Mouse (Mus musculus): ENCODE results near the gene Ces2a.

DNA sequence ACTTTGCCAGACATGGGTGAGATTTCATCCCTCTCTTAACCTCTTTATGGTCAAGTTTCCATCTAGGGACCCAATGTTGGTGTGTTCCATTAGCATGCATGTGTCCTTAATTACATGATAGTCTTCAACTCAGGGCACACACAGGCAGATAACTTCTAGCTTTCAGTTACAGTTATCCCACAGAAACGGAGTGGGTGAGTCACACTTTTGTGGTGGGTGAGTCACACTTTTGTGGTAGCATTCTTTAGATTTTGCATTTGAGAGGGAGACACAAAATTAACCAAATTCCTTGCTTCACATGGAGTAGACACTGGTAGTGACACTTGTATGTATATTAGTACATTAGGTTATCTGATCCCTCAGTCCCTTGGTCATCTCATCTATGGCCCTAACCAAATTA, 53.2 kb downstream of the Ces2a start:
- TF ChIP-seq GATA1 (IDR thresholded peaks at IDR 0.05; ENCODE audit: low read length) (no peak), TAL1 (IDR thresholded peaks at IDR 0.05; ENCODE audit: low read length) (no peak)

All from erythroblast, embryonic 14.5 days (primary cell).